Mouse (Mus musculus) heart, adult 11 months (tissue): Measurements from ENCODE around the gene Tbc1d23.
"Not testable (repeated sequence)": the region's sequence is repeated elsewhere in the genome, so short reads cannot be mapped to it uniquely, and the experiment has no call there.

Source experiments
- DNase-seq: peaks from one replicate; pipeline ENCODE4 v3.0.0; 2022

Gene Tbc1d23

DNA sequence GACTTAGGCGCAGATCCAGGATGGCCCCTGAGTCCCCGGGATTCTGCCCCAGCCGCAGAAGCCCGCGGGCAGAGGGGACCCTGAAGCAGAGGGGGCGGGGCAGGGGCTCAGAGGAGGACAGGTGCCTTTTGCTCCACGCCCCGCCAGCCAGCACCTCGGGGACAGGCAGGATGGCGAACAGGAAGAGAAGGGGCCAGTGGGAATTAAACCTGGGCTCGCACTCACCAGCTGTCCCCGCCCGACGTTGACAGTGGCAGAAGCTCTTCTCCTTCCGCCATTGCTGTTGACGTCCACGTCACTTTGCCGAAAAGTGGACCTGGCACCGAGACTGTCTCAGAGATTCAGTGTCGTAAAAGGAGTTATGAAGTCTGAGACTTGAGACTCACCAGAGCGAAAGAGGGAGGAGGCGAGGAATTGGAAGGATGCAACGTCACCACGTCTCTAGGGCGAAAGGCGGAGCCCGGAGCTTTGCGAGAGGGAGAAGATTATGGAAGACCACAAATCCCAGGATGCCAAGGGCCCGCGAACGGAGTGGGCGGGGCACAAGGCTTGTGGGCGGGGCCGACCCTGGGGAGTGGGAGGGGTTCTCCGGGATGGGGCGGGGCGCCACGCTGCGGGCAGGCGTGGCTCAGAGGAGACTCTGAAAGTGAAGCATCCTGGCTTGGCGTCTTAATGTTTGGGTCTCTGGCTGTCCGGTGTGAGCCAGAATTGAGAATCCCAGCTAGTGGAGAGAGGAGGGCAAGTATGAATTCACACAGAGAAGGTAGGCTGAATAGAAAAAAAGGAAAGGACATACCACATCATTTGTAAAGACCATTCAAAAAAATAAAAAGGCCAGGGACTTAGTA, at the start of gene Tbc1d23:
Gene Tbc1d23 (minus strand): TSS at position 416 of the 848 bp plus-strand sequence.
- peak; percentile 100 for DNase-seq

- DNase-seq = peak; percentile 92
These were observed 49.2 kb upstream of the Tbc1d23 start for GRCm38 (mm10) chr16:57280221-57281217.

DNA sequence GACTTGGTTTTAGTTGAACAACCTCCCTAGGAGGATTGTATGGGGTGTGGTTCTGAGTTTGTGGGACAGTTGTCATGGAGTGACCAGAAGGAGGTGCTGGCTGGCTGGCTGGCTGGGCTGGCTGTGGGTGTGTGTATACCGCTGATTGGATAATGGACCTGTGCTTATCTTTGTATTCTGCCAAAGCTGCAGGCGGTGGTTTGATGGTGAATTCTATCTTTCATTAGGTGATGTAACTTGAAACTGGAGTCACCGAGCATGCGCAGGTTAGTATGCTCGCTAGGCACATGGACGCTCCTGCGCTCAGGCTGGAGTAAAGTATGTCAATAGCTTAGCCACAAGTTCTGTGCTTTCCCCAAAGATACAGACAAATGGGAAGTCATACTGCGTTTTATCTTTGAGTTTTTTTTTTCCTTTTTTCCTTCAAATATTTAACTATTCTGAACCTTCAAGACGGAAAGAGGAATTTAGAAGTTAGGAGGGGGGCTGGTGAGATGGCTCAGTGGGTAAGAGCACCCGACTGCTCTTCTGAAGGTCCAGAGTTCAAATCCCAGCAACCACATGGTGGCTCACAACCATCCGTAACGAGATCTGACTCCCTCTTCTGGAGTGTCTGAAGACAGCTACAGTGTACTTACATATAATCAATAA, 47.8 kb upstream of the Tbc1d23 start:
- DNase-seq = no peak

GRCm38 (mm10) chr16:57269751-57270150, 38.4 kb upstream of the Tbc1d23 start:
- peak; percentile 82 for DNase-seq

DNA sequence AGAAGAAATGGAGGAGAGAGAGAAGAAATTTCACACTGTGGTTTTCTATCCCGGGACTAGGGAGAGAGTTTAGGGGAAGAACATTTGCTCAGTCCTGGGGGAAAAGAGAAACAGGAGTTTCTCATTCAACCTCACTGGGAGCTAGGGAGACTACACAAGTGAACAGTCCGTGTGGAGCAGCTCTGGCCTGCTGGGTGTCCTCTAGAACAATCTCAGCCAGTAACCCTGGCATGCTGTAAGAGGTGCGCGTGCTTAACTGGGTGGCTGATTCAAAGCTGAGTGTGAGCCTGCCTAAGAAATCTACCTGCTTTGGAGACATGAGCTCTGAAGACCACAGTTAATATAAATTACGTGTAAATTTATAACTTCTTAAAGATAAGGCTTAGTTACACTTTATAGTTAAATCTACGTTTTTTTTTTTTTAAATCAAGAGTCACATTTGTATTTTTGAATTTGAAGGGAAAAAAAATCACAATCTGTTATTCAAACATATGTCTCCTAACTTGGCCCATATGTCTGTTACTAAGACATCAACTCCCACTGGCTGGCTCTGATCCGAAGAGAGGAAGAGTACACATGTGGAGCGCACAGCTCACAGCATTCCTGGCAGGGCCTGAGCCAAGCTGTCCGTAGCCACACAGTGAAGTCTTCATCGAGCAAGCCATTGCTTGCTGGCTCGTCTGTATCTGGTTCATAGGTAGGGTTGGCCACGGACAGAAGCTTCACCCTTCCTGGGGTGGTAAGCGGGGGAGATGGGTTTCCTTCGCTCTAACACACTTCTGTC, 36.9 kb upstream of the Tbc1d23 start:
- DNase-seq = peak; percentile 91

- DNase-seq = peak; percentile 95
These were observed 35.8 kb upstream of the Tbc1d23 start for GRCm38 (mm10) chr16:57267068-57267467.

- DNase-seq = no peak
These were observed 28.8 kb upstream of the Tbc1d23 start for GRCm38 (mm10) chr16:57260152-57260551.

- peak; percentile 67 for DNase-seq
These were observed 28.2 kb upstream of the Tbc1d23 start for GRCm38 (mm10) chr16:57259356-57260083.

DNA sequence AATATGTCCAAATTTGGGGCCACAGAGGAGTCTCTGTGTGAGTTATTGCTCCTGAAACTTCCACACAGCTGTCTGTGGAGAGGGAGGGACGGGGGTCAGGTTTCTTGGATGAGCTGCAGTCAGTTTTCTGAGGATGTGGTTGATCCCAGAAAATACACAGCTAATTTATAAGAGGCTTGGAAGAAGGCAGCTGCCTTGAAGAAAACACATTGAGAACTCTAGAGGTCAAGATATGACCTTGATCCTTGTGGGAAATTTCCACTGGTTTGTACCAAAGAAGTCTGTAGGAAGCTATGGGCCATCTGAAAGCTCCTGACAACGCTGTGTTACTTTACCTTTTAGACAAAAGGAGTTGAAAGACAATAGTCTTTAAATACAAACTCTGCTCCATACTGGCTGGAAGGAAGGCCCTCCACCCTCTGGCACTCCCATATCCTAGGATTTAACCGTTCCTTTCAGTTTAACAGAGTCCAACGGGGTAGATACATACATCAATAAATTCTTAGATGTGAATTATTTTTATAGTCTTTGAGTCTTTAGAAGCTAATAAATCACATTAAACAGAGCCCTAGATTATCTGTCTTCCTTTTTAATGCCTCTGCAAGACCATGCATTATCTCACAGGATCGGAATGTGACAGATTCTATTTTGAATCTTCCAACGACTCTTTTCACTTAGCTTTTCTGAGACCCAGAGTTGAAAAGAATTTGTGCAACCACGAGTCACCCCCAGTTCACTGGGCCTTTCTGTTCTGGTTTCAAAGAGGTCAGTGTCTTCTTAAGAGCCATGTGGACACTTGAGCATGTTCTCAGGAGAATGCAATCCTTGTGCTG, 20.5 kb upstream of the Tbc1d23 start:
- DNase-seq = peak; percentile 86

DNA sequence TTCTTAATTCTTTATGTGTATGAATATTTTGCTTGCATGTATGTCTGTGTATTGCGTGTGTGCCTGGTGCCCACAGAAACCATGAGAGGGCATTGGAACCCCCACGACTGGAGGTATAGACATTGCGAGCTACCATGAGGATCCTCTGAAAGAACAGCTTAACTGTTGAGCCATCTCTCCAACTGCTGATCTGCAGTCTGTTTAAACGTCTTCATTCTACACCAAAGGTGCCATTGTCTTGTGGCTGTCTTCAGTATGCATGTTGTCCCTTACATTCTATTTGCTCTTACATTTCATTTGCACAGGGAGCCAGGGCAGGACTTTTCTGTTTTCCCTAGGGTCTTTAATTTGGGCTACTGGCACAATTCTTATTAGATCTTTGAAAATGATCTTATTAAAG, 19.7 kb upstream of the Tbc1d23 start:
- peak; percentile 58 for DNase-seq

- DNase-seq = no peak
These were observed 16.2 kb upstream of the Tbc1d23 start for GRCm38 (mm10) chr16:57247464-57247863.

DNA sequence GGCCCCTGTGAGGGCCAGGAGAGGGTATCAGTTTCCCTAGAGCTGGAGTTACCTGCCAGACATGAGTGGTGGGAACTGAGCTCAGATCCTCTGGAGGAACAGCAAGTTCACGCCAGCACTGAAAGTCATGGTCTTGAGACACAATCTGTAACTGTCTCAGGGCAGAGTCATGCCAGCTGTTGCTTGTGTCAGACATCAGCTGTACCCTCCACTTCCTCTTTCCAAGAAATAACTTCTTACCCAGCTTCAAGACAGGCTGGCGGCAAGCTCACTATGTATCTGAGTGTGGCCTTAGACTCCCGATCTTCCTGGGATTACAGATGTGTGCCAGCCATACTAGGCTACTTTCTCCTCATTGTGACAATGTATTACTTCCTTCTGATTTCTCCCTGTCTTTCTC, 15.3 kb upstream of the Tbc1d23 start:
- peak; percentile 91 for DNase-seq

GRCm38 (mm10) chr16:57243858-57244248, 12.5 kb upstream of the Tbc1d23 start:
- DNase-seq = peak; percentile 97

- DNase-seq = peak; percentile 88
These were observed 12.0 kb upstream of the Tbc1d23 start for GRCm38 (mm10) chr16:57243205-57243857.

- DNase-seq = no peak
These were observed 11.5 kb upstream of the Tbc1d23 start for GRCm38 (mm10) chr16:57242857-57243204.

DNA sequence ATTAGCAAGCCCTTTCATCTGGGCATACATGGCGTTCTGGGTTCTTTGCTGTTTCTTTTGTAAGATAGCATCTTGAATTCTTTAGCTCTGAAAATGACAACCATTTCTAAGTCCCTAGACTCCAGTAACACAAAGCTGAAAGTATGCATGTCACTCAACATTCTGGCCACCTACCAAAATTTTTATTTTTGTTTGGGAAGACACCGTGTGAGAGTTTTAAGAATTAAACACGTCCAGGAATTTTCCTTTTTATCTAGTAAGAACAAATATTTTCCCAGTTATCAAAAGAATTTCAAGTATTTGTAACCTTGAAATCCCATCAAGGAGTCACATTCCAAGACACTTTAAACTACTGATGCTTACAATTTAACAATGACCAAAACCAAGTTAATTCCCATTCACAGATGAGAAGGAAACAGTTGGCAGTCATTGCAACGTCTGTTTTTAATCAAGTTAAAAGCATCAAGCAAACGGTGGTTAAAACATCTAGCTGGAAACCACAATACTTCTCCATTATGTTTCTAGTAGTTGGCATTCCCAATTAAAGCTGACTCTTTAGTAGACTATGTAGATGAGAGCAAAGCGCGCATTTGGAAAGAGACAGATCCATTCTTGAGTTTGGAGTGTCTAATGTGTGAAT, 4.7 kb upstream of the Tbc1d23 start:
- DNase-seq = no peak

- DNase-seq = not testable (repeated sequence)
These were observed 620 bp upstream of the Tbc1d23 start for GRCm38 (mm10) chr16:57231937-57232310.

GRCm38 (mm10) chr16:57226444-57226843, 4.9 kb downstream of the Tbc1d23 start:
- no peak for DNase-seq

DNA sequence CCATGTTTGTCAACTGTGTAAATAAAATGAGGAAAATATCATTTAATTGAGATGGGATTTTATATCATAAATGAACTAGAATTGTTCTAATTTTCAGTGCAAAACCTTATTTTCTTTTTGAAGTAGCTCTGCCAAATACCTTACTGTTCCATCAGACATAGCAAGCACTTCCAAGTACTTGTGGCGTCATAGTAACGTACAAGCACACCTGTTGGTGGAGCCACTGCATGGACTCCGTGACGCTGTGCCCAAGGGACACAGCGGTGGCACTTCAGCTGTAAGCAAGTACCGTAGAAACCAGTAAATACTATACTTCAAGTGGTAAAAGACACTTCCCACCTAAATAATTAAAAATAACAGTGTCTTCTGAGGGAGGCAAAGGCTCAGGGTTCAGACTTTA, 10.9 kb downstream of the Tbc1d23 start:
- peak; percentile 41 for DNase-seq

DNA sequence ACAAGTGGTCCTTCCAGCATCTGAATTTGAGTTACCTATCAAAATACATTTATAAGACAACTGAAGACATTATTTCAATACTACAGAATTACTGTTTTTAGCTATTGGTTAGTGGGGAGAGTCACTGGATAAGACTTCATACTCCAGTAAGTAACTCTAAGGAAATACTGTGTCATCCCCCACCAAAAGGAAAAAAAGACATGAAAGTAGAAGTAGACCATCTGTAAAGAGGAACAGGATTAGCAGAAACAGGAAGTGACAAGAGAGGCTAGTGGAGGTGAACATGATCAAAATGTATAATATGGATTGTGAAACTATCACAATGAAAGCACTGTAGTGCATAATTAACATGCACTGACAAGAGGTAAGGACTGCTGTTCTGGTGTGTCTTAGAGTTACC, 15.3 kb downstream of the Tbc1d23 start:
- DNase-seq = no peak
